Mouse (Mus musculus) embryonic facial prominence, embryonic 10.5 days (tissue): Measurements from ENCODE around the gene Rassf8. TPM values are rescaled to one million over a fixed set of nuclear protein-coding genes. Genes with fewer than 3 reads are reported as not detected.

Source experiments
- DNase-seq: peaks from one replicate; pipeline ENCODE4 v3.0.0-alpha.2; 2017; ENCODE audit warnings: low spot score
- H3K27ac ChIP-seq: fragments of 300-500 bp; sonication (generic); replicated peaks from 2 replicates; pipeline ENCODE4 v1.5.1; 2016; ENCODE audit warnings: mild to moderate bottlenecking
- H3K27me3 ChIP-seq: fragments of 300-500 bp; sonication (generic); replicated peaks from 2 replicates; pipeline ENCODE4 v1.6.1; 2016; ENCODE audit warnings: low read depth, mild to moderate bottlenecking; ENCODE audit not compliant: poor library complexity, severe bottlenecking
- H3K36me3 ChIP-seq: fragments of 300-500 bp; sonication (generic); replicated peaks from 2 replicates; pipeline ENCODE4 v1.6.1; 2016; ENCODE audit warnings: mild to moderate bottlenecking, moderate library complexity
- H3K4me1 ChIP-seq: fragments of 300-500 bp; sonication (generic); 2 replicates; pipeline ENCODE4 v1.6.1; 2016
- H3K4me3 ChIP-seq: fragments of 300-500 bp; sonication (generic); 2 replicates; pipeline ENCODE4 v1.5.1; 2016; ENCODE audit warnings: mild to moderate bottlenecking, moderate library complexity
- H3K9me3 ChIP-seq: fragments of 300-500 bp; sonication (generic); 2 replicates; pipeline ENCODE4 v1.6.1; 2016; ENCODE audit warnings: mild to moderate bottlenecking
- WGBS: fragments of 180-500 bp; shearing (Covaris S2); methylation state at CpG from one replicate; pipeline ENCODE4 v1.1.7; 2016; 5-methylcytosine and 5-hydroxymethylcytosine counted together
- polyA plus RNA-seq: library from polyadenylated mRNA; unstranded; fragments of >200 nt; fragmentation: Nextera tagmentation; extraction: Ambion mirVana; gene quantifications from 2 replicates; pipeline ENCODE4 v1.2.1, GENCODE M21; 2016

Rassf8 gene
- polyA plus RNA-seq, 1 experiment from 2014 or later: 3.7 TPM

- no peaks in the 10 kb centered on the region for H3K9me3 ChIP-seq
- H3K4me3 ChIP-seq: no peak overlapping the region; the same call in 1 of the 2 replicates
- H3K27me3 ChIP-seq: peaks cover 81% of the 10 kb centered on the region
- 76% methylated on average over 9 of the region's 9 CpGs for WGBS
- peaks cover 53% of the 10 kb centered on the region for H3K4me1 ChIP-seq
- DNase-seq: no peak
- no peaks in the 10 kb centered on the region for H3K36me3 ChIP-seq
- no peak overlapping the region for H3K27ac ChIP-seq
These were observed 115.1 kb downstream of the Rassf8 start for GRCm38 (mm10) chr6:145861462-145862227.

- Histone ChIP-seq H3K36me3 (no peaks in the 10 kb centered on the region), H3K9me3 (no peaks in the 10 kb centered on the region), H3K4me3 (peak overlapping the region; percentile 74), H3K27ac (no peak overlapping the region), H3K4me1 (peaks cover 55% of the 10 kb centered on the region), H3K27me3 (peaks cover 87% of the 10 kb centered on the region)
- peak; percentile 17 for DNase-seq
- 20% methylated on average over 4 of the region's 4 CpGs for WGBS
These were observed 115.8 kb downstream of the Rassf8 start for GRCm38 (mm10) chr6:145862321-145862720.

- no peaks in the 10 kb centered on the region for H3K36me3 ChIP-seq
- no peak for DNase-seq
- H3K27ac ChIP-seq: peak overlapping the region; percentile 81
- H3K4me3 ChIP-seq: peak overlapping the region; percentile 74
- H3K9me3 ChIP-seq: no peaks in the 10 kb centered on the region
- peaks cover 54% of the 10 kb centered on the region for H3K4me1 ChIP-seq
- peaks cover 87% of the 10 kb centered on the region for H3K27me3 ChIP-seq
- WGBS: 2% methylated on average over 35 of the region's 35 CpGs
These were observed 116.2 kb downstream of the Rassf8 start for GRCm38 (mm10) chr6:145862739-145863064.

- Histone ChIP-seq H3K27ac (peak overlapping the region; percentile 81), H3K27me3 (peaks cover 89% of the 10 kb centered on the region), H3K4me3 (peak overlapping the region; percentile 74), H3K9me3 (no peaks in the 10 kb centered on the region), H3K4me1 (peaks cover 54% of the 10 kb centered on the region), H3K36me3 (no peaks in the 10 kb centered on the region)
- whole genome bisulfite sequencing: 1% methylated on average over 105 of the region's 105 CpGs
- DNase-seq: peak; percentile 77
These were observed 116.8 kb downstream of the Rassf8 start for GRCm38 (mm10) chr6:145863065-145863971.

- peak overlapping the region; percentile 74 for H3K4me3 ChIP-seq
- H3K36me3 ChIP-seq: no peaks in the 10 kb centered on the region
- peaks cover 93% of the 10 kb centered on the region for H3K27me3 ChIP-seq
- no peak overlapping the region for H3K27ac ChIP-seq
- 2% methylated on average over 8 of the region's 8 CpGs for WGBS
- DNase-seq: peak; percentile 31
- H3K4me1 ChIP-seq: peaks cover 54% of the 10 kb centered on the region
- H3K9me3 ChIP-seq: no peaks in the 10 kb centered on the region
These were observed 117.6 kb downstream of the Rassf8 start for GRCm38 (mm10) chr6:145864171-145864570.

- peak within 1 kb of the TSS; percentile 76 for H3K27ac ChIP-seq
- peak within 1 kb of the TSS; percentile 74 for H3K4me3 ChIP-seq
- H3K27me3 ChIP-seq: peaks cover 91% of the 10 kb centered on the region
- no peaks in the 10 kb centered on the region for H3K9me3 ChIP-seq
- under 1% methylated on average over 56 of the region's 57 CpGs for WGBS
- peaks cover 52% of the 10 kb centered on the region for H3K4me1 ChIP-seq
- H3K36me3 ChIP-seq: no peaks in the 10 kb centered on the region
- DNase-seq: peak; percentile 88
These were observed 118.8 kb downstream of the Rassf8 start, which contains the start of gene Bhlhe41 for GRCm38 (mm10) chr6:145865289-145865885. TSS of gene Bhlhe41 (minus strand) at chr6:145865558.

- under 1% methylated on average over 69 of the region's 69 CpGs for WGBS
- peak overlapping the region; percentile 74 for H3K4me3 ChIP-seq
- H3K4me1 ChIP-seq: peaks cover 52% of the 10 kb centered on the region
- H3K9me3 ChIP-seq: no peaks in the 10 kb centered on the region
- no peaks in the 10 kb centered on the region for H3K36me3 ChIP-seq
- H3K27ac ChIP-seq: peak overlapping the region; percentile 76
- peak; percentile 83 for DNase-seq
- H3K27me3 ChIP-seq: peaks cover 86% of the 10 kb centered on the region
These were observed 119.6 kb downstream of the Rassf8 start for GRCm38 (mm10) chr6:145865886-145866851.

- H3K4me3 ChIP-seq: no peak overlapping the region
- no peaks in the 10 kb centered on the region for H3K9me3 ChIP-seq
- peaks cover 82% of the 10 kb centered on the region for H3K27me3 ChIP-seq
- DNase-seq: no peak
- 59% methylated on average over 3 of the region's 3 CpGs for WGBS
- no peaks in the 10 kb centered on the region for H3K36me3 ChIP-seq
- peaks cover 52% of the 10 kb centered on the region for H3K4me1 ChIP-seq
- H3K27ac ChIP-seq: no peak overlapping the region
These were observed 120.6 kb downstream of the Rassf8 start for GRCm38 (mm10) chr6:145867111-145867510.

Other genes with a start within 250 kb of the Rassf8 start
- gene Lmntd1, start 132.4 kb upstream of the Rassf8 start, polyA plus RNA-seq: 0.15 TPM in 1 of 2 replicates, not detected in the other
- not detected in 2 replicates for gene Tuba3b, start 131.0 kb upstream of the Rassf8 start, polyA plus RNA-seq
- 0.93 and 1.8 TPM in 2 replicates for gene Bhlhe41, start 118.8 kb downstream of the Rassf8 start, polyA plus RNA-seq
- gene Sspn, start 184.9 kb downstream of the Rassf8 start, polyA plus RNA-seq: 1.9 and 2.9 TPM in 2 replicates